Mouse (Mus musculus) midbrain, postnatal 0 days (tissue): ENCODE results near the gene Ptpro. TPM values are rescaled to one million over a fixed set of nuclear protein-coding genes. Genes with fewer than 3 reads are reported as not detected.
A peak's percentile ranks its signal among the peaks of the same experiment; 100 is the strongest.

Source experiments
- ATAC-seq: fragments of 200-750 bp; cut with Nextera tagmentation; 2 replicates; pipeline ENCODE4 v1.8.0; 2017; ENCODE audit warnings: moderate number of reproducible peaks, mild to moderate bottlenecking, moderate TSS enrichment, moderate library complexity; ENCODE audit not compliant: low FRiP score
- DNase-seq: peaks from one replicate; pipeline ENCODE4 v3.0.0-alpha.2; 2015; ENCODE audit warnings: low spot score
- H3K27ac ChIP-seq: fragments of 300-500 bp; sonication (generic); 2 replicates; pipeline ENCODE4 v1.5.1; 2014; ENCODE audit warnings: low read depth, mild to moderate bottlenecking, low read length, mixed read lengths
- H3K27me3 ChIP-seq: fragments of 300-500 bp; sonication (generic); 2 replicates; pipeline ENCODE4 v1.6.1; 2014; ENCODE audit warnings: low read length, control low read depth, mixed read lengths; ENCODE audit not compliant: insufficient read depth
- H3K36me3 ChIP-seq: fragments of 300-500 bp; sonication (generic); 2 replicates; pipeline ENCODE4 v1.6.1; 2014; ENCODE audit warnings: low read length, control low read depth, mixed read lengths; ENCODE audit not compliant: insufficient read depth
- H3K4me1 ChIP-seq: fragments of 300-500 bp; sonication (generic); 2 replicates; pipeline ENCODE4 v1.6.1; 2014; ENCODE audit warnings: mild to moderate bottlenecking, control low read depth, antibody characterized with exemption, low read length, mixed read lengths; ENCODE audit not compliant: insufficient read depth
- H3K4me2 ChIP-seq: fragments of 300-500 bp; sonication (generic); 2 replicates; pipeline ENCODE4 v1.6.1; 2014; ENCODE audit warnings: low read depth, mild to moderate bottlenecking, low read length, mixed read lengths; ENCODE audit not compliant: poor library complexity, severe bottlenecking
- H3K4me3 ChIP-seq: fragments of 300-500 bp; sonication (generic); 2 replicates; pipeline ENCODE4 v1.5.1; 2014; ENCODE audit warnings: low read depth, mild to moderate bottlenecking, low read length, moderate library complexity
- H3K9ac ChIP-seq: fragments of 300-500 bp; sonication (generic); replicated peaks from 2 replicates; pipeline ENCODE4 v1.6.1; 2014; ENCODE audit warnings: mild to moderate bottlenecking, low read length, moderate library complexity, mixed read lengths; ENCODE audit not compliant: poor library complexity, severe bottlenecking
- H3K9me3 ChIP-seq: fragments of 300-500 bp; sonication (generic); 2 replicates; pipeline ENCODE4 v1.6.1; 2016; ENCODE audit warnings: low read length, control low read depth
- CTCF ChIP-seq: IDR thresholded peaks from 2 replicates; pipeline ENCODE4 v1.5.1; 2016; ENCODE audit warnings: antibody characterized with exemption, mild to moderate bottlenecking
- WGBS: fragments of 180-500 bp; shearing (Covaris S2); extraction: QIAGEN DNeasy Blood & Tissue Kit; methylation state at CpG from one replicate; pipeline ENCODE4 v1.1.7; 2014; 5-methylcytosine and 5-hydroxymethylcytosine counted together
- polyA plus RNA-seq: library from polyadenylated mRNA; unstranded; fragments of >200 nt; fragmentation: Nextera tagmentation; extraction: Ambion mirVana; gene quantifications from 2 replicates; pipeline ENCODE4 v1.2.1, GENCODE M21; 2015
- total RNA-seq: library from RNA; depleted of rRNA; stranded (reverse); fragments of >200 nt; gene quantifications from 2 replicates; pipeline ENCODE4 v1.2.3, GENCODE M21; 2014

The Ptpro gene
- total and polyA plus RNA-seq, 2 experiments from 2014 or later: 58.7 to 122 TPM

DNA sequence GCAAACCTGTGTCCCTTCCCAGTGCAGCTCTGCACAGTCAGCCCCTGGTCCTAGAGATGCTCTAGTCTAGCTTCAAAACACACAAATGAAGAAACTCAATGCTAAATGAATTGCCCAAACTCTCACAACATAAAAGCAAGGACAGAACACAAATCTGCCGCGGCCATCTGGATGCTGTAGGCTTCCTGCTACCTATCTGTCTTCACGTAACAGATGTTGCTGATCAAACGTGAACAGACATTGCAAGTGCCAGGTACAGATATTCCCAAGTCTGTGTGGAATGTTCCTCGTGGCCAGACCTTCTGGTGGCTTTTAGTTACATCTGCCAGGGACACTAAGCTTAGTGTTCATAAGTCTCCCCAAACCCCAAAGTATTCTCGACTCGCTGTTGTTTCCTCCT lies 29.9 kb downstream of the Ptpro start:
- H3K27ac ChIP-seq: no peak overlapping the region
- 81% methylated on average over 7 of the region's 7 CpGs for WGBS
- no peak overlapping the region for H3K4me2 ChIP-seq
- no peak for DNase-seq
- no peaks in the 10 kb centered on the region for H3K36me3 ChIP-seq
- no peaks in the 10 kb centered on the region for H3K27me3 ChIP-seq
- H3K9ac ChIP-seq: no peak overlapping the region
- H3K9me3 ChIP-seq: no peaks in the 10 kb centered on the region
- no peak for TF ChIP-seq CTCF
- H3K4me3 ChIP-seq: no peak overlapping the region
- peaks cover 3% of the 10 kb centered on the region; the same call in 1 of the 2 replicates for H3K4me1 ChIP-seq
- no peak for ATAC-seq

- no peak for ATAC-seq
- WGBS: 93% methylated on average over 6 of the region's 6 CpGs
- Histone ChIP-seq H3K27ac (no peak overlapping the region), H3K36me3 (no peaks in the 10 kb centered on the region), H3K9ac (no peak overlapping the region), H3K4me3 (no peak overlapping the region), H3K4me1 (no peaks in the 10 kb centered on the region; the same call in 1 of the 2 replicates), H3K4me2 (no peak overlapping the region), H3K27me3 (no peaks in the 10 kb centered on the region), H3K9me3 (no peaks in the 10 kb centered on the region)
- TF ChIP-seq CTCF: no peak
- DNase-seq: no peak
Measured at GRCm38 (mm10) chr6:137286376-137286775, 34.3 kb downstream of the Ptpro start.

- H3K27me3 ChIP-seq: no peaks in the 10 kb centered on the region
- no peak for TF ChIP-seq CTCF
- no peak overlapping the region for H3K4me2 ChIP-seq
- DNase-seq: no peak
- no peak for ATAC-seq
- no peak overlapping the region for H3K4me3 ChIP-seq
- WGBS: 69% methylated on average over 7 of the region's 7 CpGs
- no peak overlapping the region for H3K27ac ChIP-seq
- H3K4me1 ChIP-seq: no peaks in the 10 kb centered on the region; the same call in 1 of the 2 replicates
- H3K9ac ChIP-seq: no peak overlapping the region
- no peaks in the 10 kb centered on the region for H3K9me3 ChIP-seq
- no peaks in the 10 kb centered on the region for H3K36me3 ChIP-seq
Measured at GRCm38 (mm10) chr6:137287788-137288187, 35.7 kb downstream of the Ptpro start.

DNA sequence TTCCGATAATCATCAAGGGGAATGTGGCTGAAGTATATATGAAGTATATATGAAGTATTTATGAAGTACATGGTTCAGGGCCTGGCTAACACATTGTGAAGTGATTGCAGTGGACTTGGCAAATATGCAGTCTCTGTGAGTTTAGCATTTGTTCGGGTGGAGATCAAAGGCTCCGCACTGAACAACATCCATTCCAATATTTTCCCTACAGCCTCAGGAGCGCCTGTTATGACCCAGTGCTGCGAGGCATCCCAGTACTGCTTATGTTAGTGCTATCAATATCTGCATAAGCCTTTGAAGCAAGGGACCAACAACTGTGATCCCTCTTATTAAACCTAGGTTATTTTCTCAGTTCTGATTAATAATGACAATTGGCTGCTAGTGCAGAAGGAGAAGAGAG lies 36.1 kb downstream of the Ptpro start:
- WGBS: 63% methylated on average over 5 of the region's 5 CpGs
- Histone ChIP-seq H3K9ac (no peak overlapping the region), H3K9me3 (no peaks in the 10 kb centered on the region), H3K36me3 (no peaks in the 10 kb centered on the region), H3K27ac (no peak overlapping the region), H3K4me2 (no peak overlapping the region), H3K4me3 (no peak overlapping the region), H3K4me1 (no peaks in the 10 kb centered on the region; the same call in 1 of the 2 replicates), H3K27me3 (no peaks in the 10 kb centered on the region)
- no peak for DNase-seq
- no peak for TF ChIP-seq CTCF
- ATAC-seq: no peak

DNA sequence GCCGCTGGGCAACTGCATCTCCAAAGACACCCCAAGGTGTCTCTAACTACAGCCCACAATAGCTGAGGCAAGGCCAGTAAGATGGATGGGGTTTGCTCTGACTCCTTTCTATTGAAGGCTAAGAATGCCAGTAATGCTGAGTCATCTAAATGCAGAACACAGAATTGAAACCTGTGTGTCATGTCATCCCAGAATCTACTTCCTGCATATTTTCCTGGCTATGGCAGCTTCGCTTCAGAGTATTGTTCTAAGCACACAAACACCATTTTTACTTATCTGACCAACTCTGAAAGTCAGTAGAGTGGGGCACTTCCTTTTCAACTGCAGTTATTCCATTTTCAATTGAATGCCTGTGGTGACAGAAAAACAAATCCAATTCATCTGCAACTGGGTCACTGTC lies 40.3 kb downstream of the Ptpro start:
- H3K4me3 ChIP-seq: no peak overlapping the region
- no peaks in the 10 kb centered on the region for H3K27me3 ChIP-seq
- no peak overlapping the region for H3K4me2 ChIP-seq
- no peak overlapping the region for H3K27ac ChIP-seq
- TF ChIP-seq CTCF: no peak
- no peak overlapping the region for H3K9ac ChIP-seq
- no peaks in the 10 kb centered on the region for H3K4me1 ChIP-seq
- ATAC-seq: no peak
- no peaks in the 10 kb centered on the region for H3K9me3 ChIP-seq
- no peak for DNase-seq
- WGBS: 85% methylated on average over 2 of the region's 2 CpGs
- no peaks in the 10 kb centered on the region for H3K36me3 ChIP-seq

GRCm38 (mm10) chr6:137294973-137295820 lies 43.1 kb downstream of the Ptpro start:
- H3K36me3 ChIP-seq: no peaks in the 10 kb centered on the region
- no peaks in the 10 kb centered on the region for H3K27me3 ChIP-seq
- H3K9me3 ChIP-seq: no peaks in the 10 kb centered on the region
- H3K4me3 ChIP-seq: no peak overlapping the region
- no peak for TF ChIP-seq CTCF
- ATAC-seq (no peak), DNase-seq (peak; percentile 35)
- H3K27ac ChIP-seq: no peak overlapping the region
- no peaks in the 10 kb centered on the region for H3K4me1 ChIP-seq
- no peak overlapping the region for H3K4me2 ChIP-seq
- WGBS: 77% methylated on average over 20 of the region's 20 CpGs
- H3K9ac ChIP-seq: no peak overlapping the region
